Mouse (Mus musculus): Measurements from ENCODE around the gene Atp11c.
A peak's percentile ranks its signal among the peaks of the same experiment; 100 is the strongest.

DNA sequence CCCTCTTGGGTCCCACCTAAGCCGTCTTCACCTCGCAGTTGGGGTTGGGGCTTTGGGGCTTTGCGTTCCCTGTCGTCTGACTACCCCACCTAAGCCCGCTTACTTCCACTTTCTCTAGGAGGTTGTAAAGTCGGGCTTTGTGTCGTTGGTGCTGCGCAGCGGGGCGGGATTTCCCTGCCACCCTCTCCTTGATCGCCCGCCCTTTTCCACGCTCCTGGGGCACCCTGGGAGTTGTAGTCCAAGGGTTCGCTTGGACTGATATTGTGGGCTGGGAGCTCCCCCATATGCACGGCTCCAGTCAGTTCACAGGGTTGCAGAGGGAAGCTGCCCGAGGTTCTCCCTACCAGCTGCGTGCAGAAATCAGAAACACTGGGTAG is 187.8 kb downstream of the Atp11c start:
- TF ChIP-seq POLR2A (IDR thresholded peaks at IDR 0.05; ENCODE audit: borderline replicate concordance, control insufficient read depth, low read depth, low read length) (peak; percentile 67), CTCF (IDR thresholded peaks at IDR 0.05; ENCODE audit: control insufficient read depth, insufficient read depth, low read length) (peak; percentile 52)
